Mouse (Mus musculus): ENCODE measurements around the gene Nodal.

DNA sequence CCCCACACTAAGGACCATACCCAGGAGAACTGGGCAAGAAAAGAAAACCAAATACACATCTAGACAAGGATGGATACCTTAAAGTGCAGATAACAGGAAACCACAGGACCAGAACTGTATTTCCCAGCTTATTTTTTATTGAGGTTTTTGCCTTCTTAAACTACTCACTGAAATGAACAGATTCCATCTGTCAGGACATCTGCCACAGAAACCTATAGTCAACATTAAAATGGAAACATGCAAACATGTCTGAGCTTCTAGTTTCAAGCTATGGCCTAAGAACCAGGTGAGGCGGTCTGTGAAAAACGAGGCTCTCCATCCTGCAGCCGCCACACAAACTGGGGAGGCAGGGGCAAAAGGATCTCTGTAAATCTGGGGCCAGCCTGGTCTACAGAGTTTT, 27.2 kb downstream of the Nodal start:
- no peak for TF ChIP-seq CTCF (IDR thresholded peaks at IDR 0.05; ENCODE audit: control insufficient read depth, insufficient read depth, insufficient read length)
- TF ChIP-seq USF1 (IDR thresholded peaks at IDR 0.05; ENCODE audit: low read depth) = no peak
- no peak for TF ChIP-seq FOSL1 (IDR thresholded peaks at IDR 0.05; ENCODE audit: insufficient read depth, low read length, poor library complexity, severe bottlenecking)
- no peak for TF ChIP-seq MAX (IDR thresholded peaks at IDR 0.05)
- no peak for TF ChIP-seq CEBPB (IDR thresholded peaks at IDR 0.05; ENCODE audit: low read depth)

All from C2C12 (cell line).